Mouse (Mus musculus) lung, adult 2 months (tissue): ENCODE data around the gene Chd2.

Source experiments
- CTCF ChIP-seq: fragments of 200-500 bp; IDR thresholded peaks from 2 replicates; pipeline ENCODE4 v1.5.1; 2011; ENCODE audit warnings: mild to moderate bottlenecking, low read length, control low read depth; ENCODE audit not compliant: insufficient read depth
- POLR2A ChIP-seq: fragments of 200-500 bp; IDR thresholded peaks from 2 replicates; pipeline ENCODE4 v1.6.1; 2011; ENCODE audit warnings: low read depth, mild to moderate bottlenecking, control low read depth, low read length, borderline replicate concordance; ENCODE audit errors: extremely low read depth

DNA sequence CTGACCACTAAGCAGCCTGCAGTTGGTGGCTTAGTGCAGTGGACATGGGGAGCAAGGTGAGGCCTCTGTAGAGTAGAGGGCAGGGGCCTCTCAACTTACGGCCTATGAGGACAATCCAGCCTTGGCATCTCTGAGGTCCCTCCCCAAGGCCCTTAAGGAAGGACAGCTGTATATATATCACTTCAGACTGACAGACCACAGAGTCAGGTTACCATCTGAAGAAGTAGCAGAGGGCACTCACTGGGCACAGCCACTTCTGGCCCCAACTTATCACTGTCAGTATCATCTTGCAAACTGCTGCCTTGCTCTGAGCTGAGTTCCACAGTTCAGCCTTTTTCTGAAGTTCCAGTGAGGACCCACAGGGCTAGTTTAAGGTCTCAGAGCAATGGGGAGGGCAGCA is 139.0 kb downstream of the Chd2 start:
- TF ChIP-seq CTCF (no peak), POLR2A (no peak)
